Mouse (Mus musculus) kidney, adult 18-20 months (tissue): Measurements from ENCODE around the gene Lsg1.

Experiments
- DNase-seq: peaks from one replicate; pipeline ENCODE4 v3.0.0; 2021

Gene Lsg1

DNA sequence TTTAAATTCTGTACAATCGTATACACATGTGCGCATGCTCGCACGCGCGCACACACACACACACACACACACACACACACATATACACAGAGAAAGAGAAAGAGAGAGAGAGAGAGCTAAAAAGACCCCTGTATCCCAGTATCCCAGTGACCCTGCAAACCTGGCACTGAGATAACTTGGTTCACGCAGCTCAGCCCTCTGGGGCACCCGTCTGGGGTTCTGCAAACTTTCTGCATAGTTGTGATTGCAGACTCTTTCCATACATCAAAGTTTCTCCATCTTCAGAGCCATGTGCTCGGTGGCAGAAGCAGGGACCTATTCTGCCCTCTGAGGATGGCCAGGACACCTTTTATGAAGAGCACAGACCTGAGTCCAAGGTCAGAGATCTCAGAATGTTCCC is 70.4 kb downstream of the Lsg1 start:
- DNase-seq: no peak

GRCm38 (mm10) chr16:30515418-30515817 is 72.0 kb downstream of the Lsg1 start:
- no peak for DNase-seq

GRCm38 (mm10) chr16:30513050-30514024 is 74.1 kb downstream of the Lsg1 start:
- peak; percentile 66 for DNase-seq

DNA sequence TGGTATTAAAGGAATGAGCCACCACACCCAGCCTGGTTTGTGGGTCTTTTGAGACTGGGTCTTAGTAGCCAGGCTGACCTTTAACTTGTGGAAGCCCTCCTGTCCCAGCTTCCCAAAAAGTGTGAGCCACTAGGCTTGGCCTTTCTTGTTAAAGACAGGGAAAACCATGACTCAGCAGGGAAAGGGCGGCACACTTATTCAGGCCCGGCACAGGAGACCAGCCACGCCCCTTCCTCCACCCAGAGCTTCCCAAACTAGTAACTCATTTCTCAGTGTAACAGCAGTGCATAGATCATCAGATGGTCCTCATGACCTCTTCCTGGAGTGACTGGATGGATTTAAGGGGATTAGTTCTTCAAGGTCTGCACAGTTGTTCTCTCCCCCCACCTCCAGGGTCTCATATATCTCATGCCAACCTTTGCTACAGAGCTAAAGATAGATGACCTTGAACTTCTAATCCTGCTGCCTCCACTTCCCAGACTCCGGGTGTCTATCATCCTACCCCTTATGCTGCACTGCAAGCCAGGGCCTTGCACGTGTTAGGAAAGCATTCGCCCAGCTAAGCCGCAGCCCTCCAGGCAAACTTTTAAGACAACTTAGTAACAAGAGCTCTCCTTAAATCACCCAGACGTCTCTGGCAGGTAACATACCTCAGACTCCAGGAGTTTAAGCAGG is 74.9 kb downstream of the Lsg1 start:
- peak; percentile 71 for DNase-seq

GRCm38 (mm10) chr16:30511563-30512340 is 75.6 kb downstream of the Lsg1 start:
- no peak for DNase-seq

GRCm38 (mm10) chr16:30510504-30511451 is 76.6 kb downstream of the Lsg1 start:
- DNase-seq: peak; percentile 89
